Mouse (Mus musculus) ZHBTc4 (cell line): ENCODE results near the gene Srsf1.

ENCODE experiments used
- DNase-seq: peaks from one replicate; pipeline ENCODE4 v3.0.0-alpha.2; 2011; ENCODE audit warnings: low read depth, low spot score

Srsf1 gene

DNA sequence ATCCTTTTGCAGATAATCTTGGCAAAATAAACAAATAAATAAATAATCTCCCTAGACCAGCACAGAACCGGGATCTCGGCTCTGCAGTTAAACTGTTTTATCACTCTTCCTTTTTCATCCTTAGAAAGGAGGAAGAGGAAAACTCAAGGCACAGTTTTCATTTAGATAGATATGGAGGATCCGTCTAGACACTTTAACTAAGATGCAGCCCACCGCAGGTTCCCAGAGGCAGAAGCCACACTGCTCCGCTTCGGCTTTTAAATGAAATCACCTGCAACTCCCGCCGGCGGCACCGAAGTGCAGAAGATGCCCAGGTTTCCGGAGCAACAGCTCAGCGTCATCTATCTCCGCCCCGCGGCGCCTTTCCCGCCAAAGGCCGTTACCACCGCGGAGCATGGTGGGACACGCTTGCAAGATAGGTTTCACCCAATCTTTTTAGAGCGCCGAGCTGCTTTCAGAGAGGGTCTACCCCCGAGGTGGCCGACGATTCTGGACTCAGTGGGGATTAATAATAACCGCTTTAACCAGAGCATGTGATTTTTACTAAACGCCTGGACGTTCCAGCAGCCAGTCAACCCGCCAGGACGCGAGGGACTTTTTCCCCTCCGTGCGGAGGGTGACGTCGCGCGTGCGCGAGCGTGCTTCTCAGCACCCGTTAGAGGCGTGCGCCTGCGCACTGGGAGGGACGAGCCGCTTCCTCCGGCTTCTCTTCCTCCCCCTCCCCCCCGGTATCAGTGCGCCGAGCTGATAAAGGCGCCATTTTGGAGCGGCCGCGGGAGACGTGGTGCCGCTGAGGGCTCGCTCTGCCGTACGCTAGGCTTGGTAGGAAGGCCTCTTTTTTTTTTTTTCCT, at the start of gene Srsf1:
Gene Srsf1 (plus strand): TSS at position 430 of the 851 bp plus-strand sequence.
- DNase-seq: peak; percentile 99

DNA sequence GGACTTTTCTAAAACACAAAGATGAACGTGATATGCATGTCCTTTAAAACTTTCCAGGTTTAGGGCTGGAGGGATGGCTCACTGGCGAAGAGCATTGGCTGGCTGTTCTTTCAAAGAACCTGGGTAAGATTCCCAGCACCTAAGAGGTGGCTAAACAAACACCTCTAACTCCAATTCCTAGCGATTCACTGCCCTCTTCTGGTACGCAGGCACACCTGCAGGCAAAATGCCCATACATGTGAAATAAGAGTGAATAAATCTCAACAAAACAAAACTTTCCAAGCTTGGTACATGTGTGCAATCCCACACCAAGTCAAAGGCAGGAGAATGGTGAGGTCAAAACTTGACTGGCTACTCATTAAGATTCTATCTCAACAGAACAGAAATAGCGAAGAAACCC, 47.4 kb upstream of the Srsf1 start:
- DNase-seq: no peak

DNA sequence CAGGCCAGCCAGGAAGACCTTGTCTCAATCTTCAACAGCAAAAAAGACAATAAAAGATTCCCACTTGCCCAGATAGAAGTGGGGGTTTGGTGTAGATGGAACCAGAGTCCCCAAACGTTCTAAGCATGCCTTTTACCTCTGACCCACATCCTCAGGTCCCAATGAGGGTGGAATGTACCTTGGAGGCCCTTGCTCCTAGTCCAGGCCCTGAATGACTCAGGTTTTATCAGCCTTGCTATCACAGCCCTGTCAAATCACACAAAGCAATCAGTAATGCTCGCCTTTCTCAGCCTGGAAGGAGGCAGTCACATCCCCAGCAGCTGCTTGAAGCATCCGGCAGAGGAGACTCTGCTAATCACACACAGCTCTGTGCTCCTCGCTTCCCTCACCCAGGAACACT, 44.4 kb upstream of the Srsf1 start:
- DNase-seq: no peak

DNA sequence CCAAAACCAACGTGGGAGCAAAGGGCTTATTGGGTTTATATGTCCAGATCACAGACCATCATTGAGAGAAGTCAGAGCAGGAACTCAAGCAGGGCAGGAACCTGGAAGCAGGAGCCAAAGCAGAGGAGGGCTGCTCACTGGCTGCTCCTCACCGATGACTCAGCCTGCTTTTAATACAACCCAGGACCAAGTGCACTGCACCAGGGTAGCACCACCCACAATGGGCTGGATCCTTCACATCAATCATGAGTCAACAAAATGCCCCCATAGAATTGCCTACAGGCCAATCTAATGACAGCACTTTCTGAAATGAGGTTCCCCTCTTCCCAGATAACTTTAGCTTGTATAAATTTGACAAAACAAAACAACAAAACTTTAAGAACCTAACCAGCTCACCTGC, 43.0 kb upstream of the Srsf1 start:
- no peak for DNase-seq

DNA sequence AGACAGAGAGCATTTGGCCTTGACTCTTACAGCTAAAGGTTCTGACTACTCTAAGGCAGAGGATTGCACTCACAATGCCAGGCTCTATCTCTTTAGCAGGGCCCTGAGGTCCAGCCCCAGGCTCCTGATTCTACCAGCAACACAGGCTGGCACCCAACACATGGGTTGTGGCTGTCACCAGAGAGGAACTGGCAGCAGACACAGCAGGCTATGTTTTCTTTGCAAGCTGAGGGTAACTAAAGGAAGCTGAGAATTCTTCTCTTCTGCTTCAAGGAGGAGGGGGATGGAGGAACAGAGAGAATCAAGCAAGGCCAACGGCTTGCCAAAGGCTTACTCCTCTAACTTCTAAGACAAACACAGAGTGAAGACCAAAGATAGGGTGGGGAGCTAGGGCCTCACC, 38.5 kb upstream of the Srsf1 start:
- DNase-seq: no peak

DNA sequence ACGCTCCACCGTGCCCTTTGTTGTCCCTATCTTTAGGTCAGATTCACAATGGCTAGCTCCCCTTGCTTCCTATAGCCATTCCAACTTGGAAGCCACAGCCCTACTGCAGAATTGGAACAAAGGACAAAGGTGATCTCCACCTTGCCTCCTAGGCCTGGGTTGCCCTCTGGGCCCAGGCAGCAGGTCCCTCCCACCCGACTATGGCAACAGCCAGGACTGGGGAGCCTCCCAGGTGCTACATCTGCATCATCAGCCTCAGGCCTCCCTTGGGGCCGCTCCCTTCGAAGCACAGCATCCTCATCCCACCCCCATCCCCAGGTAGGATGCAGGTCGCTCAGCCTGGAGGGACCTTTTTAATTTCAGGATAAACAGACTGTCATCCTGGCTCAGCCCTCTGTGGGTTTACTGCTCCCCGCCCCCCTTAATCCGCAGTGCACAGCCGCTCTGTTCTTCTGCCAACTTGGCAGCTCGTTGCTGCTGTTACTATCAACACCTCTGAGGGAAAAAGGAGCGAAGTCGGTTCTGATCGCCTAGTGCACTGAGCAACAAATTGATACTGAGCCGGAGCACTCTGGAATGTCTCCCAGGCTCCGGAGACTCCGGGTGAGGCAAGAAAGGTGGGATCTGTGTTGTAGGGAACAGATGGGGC, 37.5 kb upstream of the Srsf1 start:
- peak; percentile 50 for DNase-seq

DNA sequence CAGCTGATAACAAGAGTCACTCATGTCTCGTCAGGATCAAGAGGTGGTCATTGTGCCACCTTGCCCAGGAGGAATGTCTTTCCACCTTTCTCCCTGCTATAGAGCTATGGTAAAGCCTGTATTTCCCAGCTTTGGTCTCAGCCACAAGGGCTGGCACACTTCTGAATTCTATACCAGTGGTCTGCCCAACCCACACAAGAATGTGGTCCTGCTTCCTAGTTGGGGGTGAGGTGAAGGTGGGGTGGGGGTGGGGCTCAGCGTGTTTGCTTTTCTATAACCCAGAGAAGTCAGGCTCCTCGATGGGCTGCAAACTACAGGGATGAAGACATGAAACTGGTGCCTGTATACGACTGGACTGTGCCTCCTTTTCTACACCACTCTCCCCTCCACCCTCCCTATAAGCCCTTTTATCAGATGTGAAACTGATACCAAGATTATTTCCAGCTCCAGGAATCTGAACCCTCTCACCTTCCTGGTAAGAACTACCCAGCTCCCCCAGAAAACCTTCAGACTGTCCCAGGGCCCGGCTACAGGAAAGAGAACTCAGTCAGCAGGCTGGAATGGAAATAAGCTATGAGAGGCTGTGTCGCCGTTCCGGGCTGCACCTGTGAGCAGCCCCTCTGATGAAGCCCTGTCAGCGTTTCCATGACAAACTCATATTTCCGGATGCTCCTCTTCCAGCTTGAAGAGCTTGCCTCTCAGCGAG, 35.8 kb upstream of the Srsf1 start:
- no peak for DNase-seq

DNA sequence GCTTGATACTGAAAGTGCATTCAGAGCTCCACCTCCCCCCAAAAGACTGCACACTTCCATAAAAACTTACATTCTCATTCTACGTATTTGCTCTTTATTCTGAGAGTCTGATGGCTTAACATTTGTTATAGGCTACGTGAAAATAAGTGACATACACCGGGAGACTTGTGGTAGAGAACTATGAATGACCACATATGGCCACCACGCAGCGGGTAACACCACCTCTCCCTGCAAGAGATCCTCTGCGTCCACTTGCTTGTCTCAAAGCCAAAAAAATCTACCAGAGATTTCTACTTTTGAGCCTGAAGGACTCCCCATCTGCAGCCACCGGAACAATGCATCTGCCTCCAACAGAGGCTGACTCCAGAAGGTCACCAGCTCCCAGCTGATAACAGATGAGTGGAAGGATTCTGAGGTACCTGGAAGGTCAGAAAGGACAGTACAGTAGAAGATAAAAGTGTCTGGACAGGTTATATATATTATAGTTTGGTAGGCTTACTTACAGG, 35.2 kb upstream of the Srsf1 start:
- no peak for DNase-seq

DNA sequence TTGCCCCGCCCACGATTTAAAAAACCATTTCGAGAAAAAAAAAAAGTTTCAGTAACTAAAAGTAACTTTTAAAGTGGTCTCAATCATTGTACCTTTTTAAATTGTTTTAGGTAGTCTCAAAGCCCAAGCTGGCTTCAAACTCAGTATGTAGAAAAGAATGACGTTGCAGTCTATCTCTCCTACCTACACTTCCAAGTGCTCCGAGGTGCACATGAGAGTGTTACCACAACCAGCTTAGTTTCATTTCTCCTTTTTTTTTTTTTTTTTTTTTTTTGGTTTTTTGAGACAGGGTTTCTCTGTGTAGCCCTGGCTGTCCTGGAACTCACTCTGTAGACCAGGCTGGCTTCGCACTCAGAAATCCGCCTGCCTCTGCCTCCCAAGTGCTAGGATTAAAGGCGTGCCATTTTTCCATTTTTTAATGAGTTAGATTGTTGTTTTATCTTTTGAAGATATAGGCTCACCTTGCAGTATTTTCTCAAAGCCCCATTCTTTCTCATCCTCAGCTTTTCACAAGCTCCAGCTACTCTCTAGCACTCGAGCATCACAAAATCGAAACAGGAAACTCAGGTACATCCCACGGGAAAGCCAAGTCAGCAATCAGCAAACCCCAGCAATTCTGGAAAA, 34.4 kb upstream of the Srsf1 start:
- no peak for DNase-seq

DNA sequence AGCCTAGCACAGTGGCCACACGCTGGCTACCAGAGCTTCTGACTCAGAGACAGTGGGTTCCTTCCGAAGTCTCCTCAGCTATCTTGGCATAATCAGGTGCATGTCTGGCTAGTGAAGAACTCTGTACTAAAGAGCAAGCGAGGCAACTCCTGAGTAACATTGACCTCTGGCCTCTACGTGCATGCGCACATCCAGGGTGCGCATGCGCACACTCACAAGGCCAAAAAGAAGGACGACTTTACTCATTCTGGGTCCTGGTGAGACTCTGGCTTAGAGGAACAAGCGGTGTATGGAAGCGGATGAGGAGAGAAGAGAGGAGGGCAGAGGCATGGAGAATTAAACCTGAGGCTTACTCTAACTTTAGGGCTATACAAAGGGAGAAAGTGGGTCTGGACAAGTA, 33.5 kb upstream of the Srsf1 start:
- DNase-seq: peak; percentile 83

DNA sequence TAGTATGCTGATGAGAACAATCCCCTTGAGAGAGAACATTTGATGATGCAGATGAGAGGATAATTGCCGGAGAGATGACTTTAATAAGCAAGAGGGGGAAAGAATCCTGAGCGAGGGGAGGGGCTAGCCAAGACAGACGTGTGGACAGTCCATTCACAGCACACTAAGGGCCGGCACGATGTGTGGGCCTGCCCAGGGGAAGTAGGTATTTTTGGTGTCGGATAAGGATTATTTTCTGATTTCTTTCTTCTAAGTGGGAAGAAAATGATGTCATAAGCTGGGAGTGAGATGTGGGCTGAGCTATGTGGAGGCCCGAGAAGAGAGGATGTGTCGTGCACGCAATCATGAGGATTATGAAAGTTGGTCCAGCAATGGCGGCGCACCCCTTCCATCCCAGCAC, 32.0 kb upstream of the Srsf1 start:
- DNase-seq: no peak

DNA sequence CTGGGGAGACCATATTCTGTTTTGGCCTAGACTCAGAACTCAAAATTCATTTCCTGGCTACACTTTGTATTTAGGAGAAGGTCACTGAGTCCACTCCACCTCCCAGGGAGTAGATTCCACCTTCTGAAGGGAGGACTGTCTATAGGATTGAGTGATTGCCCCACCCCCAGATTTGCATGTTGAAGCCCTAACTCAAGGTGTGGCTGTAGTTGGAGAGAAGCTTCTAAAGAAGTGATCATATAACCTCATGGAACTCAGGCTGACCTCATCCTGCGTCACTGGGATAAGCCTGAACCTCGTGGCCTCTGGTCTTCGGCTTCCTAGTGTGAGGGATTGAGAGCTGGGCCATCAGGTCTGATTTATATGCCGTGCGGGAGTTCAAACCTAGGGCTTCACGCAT, 31.4 kb upstream of the Srsf1 start:
- DNase-seq: peak; percentile 65

DNA sequence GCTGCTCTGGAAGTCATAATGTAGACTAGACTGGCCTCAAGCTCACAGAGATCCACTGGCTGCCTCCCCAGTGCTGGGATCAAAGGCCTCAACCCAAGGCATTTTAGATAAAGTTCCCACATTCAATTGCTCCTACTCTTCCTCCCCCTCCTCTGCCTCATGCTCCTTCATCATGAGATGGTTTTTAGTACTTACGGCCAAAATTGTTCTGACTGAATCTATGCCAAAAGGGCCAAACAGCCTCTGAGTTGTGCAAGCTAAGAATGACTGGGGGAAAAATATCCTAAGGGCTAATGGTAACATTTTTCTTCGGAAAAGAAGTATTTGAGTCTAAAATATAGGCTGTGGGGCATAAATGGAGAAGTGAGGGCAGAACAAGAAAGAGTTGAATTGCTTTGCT, 23.2 kb upstream of the Srsf1 start:
- no peak for DNase-seq

DNA sequence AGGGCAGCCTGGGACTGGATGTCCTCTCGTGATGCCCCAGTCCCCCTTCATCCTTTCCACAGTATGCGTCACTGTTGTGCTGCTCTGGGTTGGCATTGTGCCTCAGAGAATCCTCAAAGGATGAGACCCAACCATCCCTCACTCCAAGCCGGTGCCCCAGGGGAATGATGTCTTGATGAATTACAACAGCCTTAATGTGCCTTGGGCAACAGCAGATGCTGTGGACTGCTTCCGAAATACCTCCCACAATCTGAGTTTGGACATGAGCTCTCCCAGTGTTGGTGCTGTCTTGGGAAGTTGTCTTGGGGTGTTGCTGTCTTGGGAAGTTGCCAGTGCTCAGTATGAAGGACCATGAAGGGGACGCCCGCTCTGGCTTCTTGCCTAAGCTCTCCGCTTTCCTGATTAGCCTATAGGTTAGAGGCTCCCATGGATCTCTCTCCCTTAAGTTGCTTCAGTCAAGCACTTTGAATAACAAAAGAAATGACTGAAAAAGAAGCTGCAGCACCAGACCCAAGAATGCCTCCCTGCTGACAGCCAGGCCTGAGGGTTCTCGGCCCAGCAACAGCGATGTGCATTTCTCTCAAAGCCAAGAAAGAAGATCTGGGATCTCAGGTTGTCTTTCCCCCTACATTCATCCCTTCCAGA, 19.7 kb upstream of the Srsf1 start:
- peak; percentile 93 for DNase-seq

DNA sequence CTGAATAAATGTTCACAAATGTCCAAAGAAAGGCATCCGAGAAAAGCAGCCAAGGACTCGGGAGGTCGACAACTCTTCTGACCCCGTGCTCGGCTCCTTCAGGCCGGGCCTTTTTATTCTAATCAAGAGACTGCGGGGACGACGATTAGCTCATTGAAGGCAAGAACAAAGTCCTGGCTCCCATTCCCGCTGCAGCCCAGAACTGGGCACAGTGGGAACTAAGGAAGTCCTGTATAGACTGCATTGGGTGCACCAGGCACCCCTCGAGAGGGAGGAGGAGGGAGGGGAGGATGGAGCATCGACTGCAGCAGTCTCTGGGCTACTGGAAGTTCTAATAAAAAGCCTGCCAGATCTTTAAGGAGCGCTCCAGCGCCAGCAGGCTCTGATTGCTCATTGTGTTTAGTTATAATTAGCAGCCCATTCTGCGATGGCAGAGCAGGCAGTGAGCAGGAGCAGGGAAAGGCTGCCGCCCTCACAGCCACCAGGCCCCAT, 18.9 kb upstream of the Srsf1 start:
- DNase-seq: peak; percentile 78

DNA sequence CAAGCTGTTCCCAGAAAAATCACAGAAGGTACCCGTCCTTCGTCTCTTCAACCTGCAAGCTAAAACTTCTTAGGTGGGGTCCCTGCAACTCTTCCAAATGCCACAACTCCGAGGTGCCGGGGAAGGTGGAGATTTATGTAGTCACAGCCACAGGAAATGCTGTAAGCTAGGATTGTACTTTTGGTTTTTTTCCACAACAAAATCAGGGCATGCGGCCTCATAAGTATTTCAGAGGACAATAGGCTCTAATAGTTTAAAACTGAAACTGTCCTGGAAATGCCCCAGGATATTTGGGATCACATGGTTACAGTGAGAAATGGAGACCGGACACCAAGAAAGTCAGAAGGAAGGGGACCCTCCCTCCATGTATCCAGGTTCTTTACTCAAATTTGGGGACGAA, 17.0 kb upstream of the Srsf1 start:
- DNase-seq: no peak

DNA sequence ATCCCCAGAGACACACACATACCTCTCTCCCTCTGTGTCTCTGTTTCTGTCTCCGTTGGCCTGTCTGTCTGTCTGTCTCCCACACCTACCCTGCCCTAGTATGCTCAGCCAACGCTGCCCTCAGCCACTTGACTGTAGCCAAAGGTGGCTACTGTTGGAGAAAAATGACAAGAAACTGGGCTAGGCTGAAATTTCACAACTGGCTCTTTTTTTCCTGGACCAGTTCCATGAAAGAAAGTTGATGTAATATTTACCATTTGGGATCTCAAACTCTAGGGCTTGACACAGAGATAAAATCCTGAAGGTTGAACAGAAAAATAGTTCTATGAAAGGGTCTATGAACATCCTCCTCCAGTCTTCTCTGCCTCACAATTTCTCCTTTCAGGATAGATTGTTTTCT, 16.3 kb upstream of the Srsf1 start:
- no peak for DNase-seq

DNA sequence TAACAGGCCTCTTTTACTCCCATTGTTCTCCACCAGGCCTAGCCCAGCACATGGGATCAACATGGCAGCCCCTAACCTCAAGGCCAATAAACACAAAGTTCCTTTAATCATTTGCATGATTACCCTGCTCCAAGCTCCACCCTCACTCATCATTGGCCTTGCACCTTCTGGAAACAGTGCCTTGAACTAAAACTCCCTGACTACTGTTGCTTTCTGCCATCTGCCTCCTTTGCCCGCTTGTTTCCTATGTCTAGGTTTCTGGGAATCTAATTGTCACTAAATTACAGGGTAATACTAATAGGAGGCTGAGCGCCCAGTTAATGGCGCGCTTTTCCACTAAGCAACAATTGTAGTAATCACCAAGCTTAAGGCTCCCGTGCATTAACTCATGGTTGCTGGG, 15.4 kb upstream of the Srsf1 start:
- DNase-seq: peak; percentile 69

DNA sequence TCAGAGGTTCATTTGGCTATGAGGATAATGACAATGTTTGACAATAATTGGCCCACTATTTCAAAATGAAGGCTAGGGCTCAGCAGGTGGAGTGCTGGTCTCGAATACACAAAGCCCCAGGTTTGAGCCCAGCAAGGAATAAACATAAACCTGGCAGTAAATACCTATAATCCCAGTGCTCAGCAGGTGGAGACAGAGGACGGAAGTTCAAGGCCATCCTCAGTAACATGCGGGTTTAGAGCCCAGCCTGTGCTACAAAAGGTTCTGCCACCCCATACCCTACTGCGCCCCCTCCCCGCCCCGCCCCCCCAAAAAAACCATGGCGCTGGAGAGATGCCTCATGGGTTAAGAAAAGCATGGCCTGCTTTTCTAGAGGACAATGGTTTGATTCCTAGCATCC, 11.2 kb upstream of the Srsf1 start:
- no peak for DNase-seq

DNA sequence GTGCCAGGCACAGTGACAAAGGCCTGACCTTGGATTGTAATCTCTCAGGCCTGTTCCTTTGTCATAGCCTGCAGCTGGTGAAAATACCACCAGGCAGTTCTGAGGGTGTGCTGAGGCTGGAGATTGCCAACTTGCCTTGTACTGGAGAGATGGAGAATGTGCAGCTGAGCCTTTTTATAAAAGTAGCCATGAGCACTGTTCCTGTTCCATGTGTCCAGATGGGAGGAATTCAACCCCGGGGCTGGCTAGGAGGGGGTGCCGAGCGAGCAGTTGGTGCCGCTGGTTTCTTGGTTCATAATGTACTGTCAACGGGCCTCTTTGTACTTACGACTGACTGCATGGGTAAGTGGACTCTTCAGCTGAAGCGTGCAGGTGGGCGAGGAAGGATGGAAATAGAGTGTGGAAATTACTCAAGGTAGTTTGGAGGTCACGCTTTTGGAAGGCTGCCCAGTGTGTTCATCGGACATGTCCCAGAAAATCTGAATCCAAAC, 10.4 kb upstream of the Srsf1 start:
- no peak for DNase-seq

DNA sequence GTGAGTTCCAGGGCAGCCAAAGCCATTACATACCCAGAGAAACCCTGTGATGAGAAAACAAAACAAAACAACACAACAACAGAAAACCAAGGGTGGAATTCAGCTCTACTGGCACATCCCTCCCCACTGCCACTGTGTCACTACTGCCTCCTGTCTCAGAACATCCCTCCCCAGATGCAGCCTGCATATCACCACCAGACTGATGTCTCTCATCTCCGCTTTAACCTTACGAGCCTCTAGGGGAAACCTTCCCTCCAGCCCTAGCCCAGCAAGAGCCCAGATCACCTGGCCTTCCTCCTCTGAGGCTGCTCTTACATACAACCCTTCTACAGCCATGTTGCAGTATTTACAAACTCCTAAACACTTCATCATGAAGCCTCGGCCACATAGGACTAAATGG, 9.8 kb upstream of the Srsf1 start:
- DNase-seq: peak; percentile 58
